Comparison of ENCODE assay signal across 10 mouse cellular contexts in genomic region chr11:76065521-76066095, GRCm38 (mm10). TPM values are rescaled to one million over a fixed set of nuclear protein-coding genes. Genes with fewer than 3 reads are reported as not detected.
DNase-seq lines count a peak whose midpoint lies in the region; ATAC-seq lines count a peak whose summit lies in the region.
"Had no signal": no experiment of that assay in that cellular context is flagged by ENCODE, and none has a peak within 500 bp of the region (broad histone marks: within the 10 kb centered on the region; RNA-seq: fewer than 3 reads in every experiment).

No protein-coding gene starts in this region.

- H3K36me3 ChIP-seq in hindbrain, embryonic 12.5 days = peaks cover 35% of the 10 kb centered on the region

- no peaks in the 10 kb centered on the region for H3K27me3 ChIP-seq in hindbrain, embryonic 12.5 days
- H3K27me3 ChIP-seq: heart, embryonic 13.5 days had no signal

- no peak overlapping the region for H3K9ac ChIP-seq in hindbrain, embryonic 12.5 days
- H3K9ac ChIP-seq: heart, embryonic 13.5 days had no signal

- ATAC-seq in hindbrain, embryonic 12.5 days (ENCODE audit: low FRiP score) = no peak

- H3K4me1 ChIP-seq in hindbrain, embryonic 12.5 days = no peaks in the 10 kb centered on the region

- WGBS in hindbrain, embryonic 12.5 days = 79% methylated on average over 9 of the region's 9 CpGs

- H3K4me2 ChIP-seq in hindbrain, embryonic 12.5 days (replicated peaks) = no peak overlapping the region
- H3K4me2 ChIP-seq: heart, embryonic 13.5 days had no signal

- H3K9me3 ChIP-seq in hindbrain, embryonic 12.5 days (replicated peaks) = no peaks in the 10 kb centered on the region
- H3K9me3 ChIP-seq: G1E; heart, embryonic 13.5 days had no signal

- intact Hi-C loops in heart, postnatal 36 days (cut with DNase I) = loop anchor here (5.0 kb wide), 1 partner anchor 38 kb away; the partner anchor contains the start of gene Rflnb

- DNase-seq in ovary, adult 18-20 months (ENCODE audit: low spot score) = peak; percentile 65
- no peak for DNase-seq in ovary, postnatal 10 days (ENCODE audit: low spot score)
- peak; percentile 58 for DNase-seq in cerebellum, adult 8-10 months
- DNase-seq in heart, postnatal 36 days = peak; percentile 34 to 51
- no peak for DNase-seq in right cerebral cortex, postnatal 36 days (ENCODE audit: low spot score in 2 of 2)
- no peak for DNase-seq in spleen, adult 18-20 months
- DNase-seq: layer of hippocampus, adult 9-11 months had no signal

- no peak overlapping the region for H3K4me3 ChIP-seq in hindbrain, embryonic 12.5 days
- H3K4me3 ChIP-seq: heart, embryonic 13.5 days had no signal

- H3K27ac ChIP-seq in hindbrain, embryonic 12.5 days = no peak overlapping the region
- H3K27ac ChIP-seq: heart, embryonic 13.5 days had no signal

RNA-seq across cellular contexts. Expression of gene Rflnb, which starts 38.0 kb away (rescaled TPM):
- 10 to 100 TPM; 33.3 to 50.0 TPM for total RNA-seq in heart, postnatal 36 days (2021)
- polyA plus RNA-seq in hindbrain, embryonic 12.5 days (2016; fragmentation: Nextera tagmentation; extraction: Ambion mirVana) = 23.1 and 25.4 TPM in 2 replicates

Comparison
In these comparisons a context has a peak if more than half of its experiments do, and no peak if none do; other contexts are left out.
1. DNase-seq: peak in ovary, adult 18-20 months (single experiment), cerebellum, adult 8-10 months (single experiment) and heart, postnatal 36 days (2 of 2); none in ovary, postnatal 10 days (single experiment), right cerebral cortex, postnatal 36 days (0 of 2) and spleen, adult 18-20 months (0 of 2).